Mouse (Mus musculus) layer of hippocampus, adult 11-12 months (tissue): Measurements from ENCODE around the gene Dars.

Experiments used
- DNase-seq: peaks from one replicate; pipeline ENCODE4 v3.0.0; 2022; ENCODE audit warnings: low spot score

Dars gene

GRCm38 (mm10) chr1:128416584-128417532, at the start of gene Dars:
Dars (minus strand) TSS chr1:128417368.
- peak; percentile 93 for DNase-seq

GRCm38 (mm10) chr1:128466828-128467227, 49.7 kb upstream of the Dars start:
- no peak for DNase-seq

GRCm38 (mm10) chr1:128463478-128463877, 46.3 kb upstream of the Dars start:
- no peak for DNase-seq

DNA sequence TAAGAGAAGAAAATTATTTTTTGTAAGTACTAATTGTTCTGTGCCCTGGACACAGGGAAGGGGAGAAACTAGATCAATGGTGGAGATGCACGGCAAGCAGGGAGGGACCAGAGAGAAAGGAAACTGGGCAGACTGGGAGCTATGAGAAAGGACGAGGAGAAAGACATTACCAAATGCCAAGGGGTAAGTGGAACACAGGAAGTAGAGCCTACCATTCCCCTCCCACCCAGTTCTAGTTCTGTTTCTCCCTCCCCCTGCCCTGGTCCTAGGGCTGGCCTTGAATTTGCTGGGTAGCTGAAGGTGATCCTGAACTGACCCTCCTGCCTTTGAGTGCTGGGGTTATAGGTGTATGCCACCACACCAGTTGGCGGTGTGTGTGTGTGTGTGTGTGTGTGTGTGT, 45.2 kb upstream of the Dars start:
- no peak for DNase-seq

DNA sequence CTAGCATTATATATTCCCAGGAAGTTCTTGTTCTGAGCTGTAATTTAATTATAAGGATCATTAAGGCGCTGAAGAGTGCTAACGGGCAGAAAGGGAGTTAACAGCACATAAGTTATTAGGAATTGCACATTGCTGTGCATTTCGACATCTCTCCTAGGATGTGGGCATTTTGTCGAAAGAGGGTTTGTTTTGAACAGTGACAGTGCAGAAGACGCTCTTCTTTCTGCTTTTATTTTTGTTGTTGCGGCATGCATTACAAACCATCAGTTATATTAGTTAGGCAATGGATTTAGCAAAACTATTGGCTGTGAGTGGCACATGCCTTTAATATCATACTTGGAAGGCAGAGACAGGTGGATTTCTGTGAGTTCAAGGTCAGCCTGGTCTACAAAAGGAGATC, 43.6 kb upstream of the Dars start:
- no peak for DNase-seq

- DNase-seq, result no peak
These were observed 42.3 kb upstream of the Dars start for GRCm38 (mm10) chr1:128459439-128459838.

DNA sequence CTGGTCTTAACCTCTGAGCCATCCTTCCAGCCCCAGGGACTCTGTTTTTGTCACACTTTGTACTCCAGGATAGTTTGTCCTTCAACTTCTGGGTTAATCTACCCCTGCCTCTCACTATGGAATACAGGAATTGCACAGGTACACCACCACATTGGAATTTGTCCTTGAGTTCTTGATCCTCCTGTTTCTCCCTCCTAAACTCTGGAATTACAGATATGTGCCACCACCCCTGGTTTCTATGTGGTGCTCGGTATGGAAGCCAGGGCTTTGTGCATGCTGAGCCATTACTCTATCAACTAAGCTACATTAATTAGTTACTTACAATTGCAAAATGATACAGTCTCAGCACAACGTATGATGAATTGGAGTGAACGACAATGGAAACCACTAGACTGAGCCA, 41.8 kb upstream of the Dars start:
- no peak for DNase-seq

DNA sequence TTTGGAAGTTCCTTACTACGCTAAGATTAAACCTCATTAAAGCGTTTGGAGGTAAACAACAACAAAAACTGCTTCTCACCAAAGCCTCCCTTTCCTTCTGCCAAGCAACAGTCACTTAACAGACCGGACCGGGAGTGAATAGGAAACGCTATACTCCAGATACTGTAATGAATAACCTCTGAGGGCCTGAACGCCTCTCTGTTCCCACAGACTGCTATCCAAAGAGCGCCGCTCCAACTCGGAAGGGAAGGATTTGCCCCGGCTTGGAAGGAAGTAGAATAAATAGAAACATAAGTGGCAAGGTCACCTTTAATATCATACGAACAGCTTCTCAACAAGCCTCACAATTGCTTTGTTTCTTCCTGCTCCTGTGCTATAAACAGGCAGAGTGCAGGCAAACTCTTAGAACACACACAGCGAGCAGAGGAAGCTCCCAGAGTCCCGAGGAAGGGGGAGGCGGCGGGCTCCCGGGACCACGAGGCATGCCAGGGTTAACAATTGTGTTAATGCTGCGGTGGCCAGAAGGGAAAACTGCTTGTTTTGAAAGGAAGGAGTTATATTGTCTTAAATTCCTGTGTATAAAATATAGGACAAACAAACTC, 39.8 kb upstream of the Dars start:
- DNase-seq, result no peak

- no peak for DNase-seq
These were observed 39.1 kb upstream of the Dars start for GRCm38 (mm10) chr1:128456271-128456670.

DNA sequence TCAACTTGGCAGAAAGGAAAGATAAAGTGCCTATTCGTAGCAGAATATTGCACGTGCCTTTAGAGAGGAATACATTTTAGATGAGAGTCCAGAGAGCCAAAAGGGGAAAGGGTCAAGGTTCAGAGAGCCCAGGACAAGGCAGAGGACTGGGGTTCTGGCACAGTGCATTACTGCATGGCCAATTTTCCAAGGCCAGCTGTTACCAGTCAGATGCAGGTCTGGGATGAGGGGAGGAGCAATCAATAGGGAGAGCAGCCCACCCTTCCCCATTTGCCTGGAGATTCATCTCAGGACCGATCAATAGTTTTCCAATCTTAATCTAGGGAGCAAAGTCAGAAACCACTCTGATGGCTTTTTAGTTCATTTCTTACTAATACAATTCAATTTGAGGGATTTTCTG, 35.0 kb upstream of the Dars start:
- no peak for DNase-seq

- DNase-seq, result no peak
These were observed 34.0 kb upstream of the Dars start for GRCm38 (mm10) chr1:128451183-128451582.

DNA sequence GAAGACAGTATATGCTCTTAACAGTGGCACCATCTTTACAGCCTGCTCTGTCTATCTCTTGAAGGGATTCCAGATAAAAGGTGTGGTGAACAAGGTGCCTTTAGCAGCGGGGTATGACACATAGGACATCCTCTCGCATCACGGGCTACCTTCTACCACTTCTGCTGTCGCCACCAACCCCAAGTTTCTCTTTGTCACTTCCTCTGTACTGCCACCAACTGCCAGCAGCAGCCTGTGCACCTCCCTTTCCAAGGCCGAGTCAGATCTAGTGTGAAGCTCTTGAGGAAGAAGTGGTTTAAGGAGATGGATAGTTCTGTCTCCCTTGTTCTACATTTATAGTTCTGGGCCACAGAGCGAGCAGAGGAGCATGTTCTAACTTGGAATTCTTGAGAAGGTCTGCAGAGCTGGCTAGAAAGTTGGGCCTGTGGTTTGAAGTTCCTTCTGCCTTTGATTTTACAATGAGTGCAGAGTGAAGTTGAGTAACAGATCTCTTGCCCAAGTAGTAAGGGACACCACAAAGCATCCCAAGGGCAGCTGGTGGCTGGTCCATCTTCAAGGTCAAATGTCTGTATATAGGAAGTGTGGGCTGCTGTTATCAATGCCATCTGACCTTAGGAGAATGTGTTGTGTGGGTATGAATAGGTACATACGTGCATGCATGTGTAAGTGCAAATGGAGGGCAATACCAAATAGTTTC, 30.2 kb upstream of the Dars start:
- no peak for DNase-seq

DNA sequence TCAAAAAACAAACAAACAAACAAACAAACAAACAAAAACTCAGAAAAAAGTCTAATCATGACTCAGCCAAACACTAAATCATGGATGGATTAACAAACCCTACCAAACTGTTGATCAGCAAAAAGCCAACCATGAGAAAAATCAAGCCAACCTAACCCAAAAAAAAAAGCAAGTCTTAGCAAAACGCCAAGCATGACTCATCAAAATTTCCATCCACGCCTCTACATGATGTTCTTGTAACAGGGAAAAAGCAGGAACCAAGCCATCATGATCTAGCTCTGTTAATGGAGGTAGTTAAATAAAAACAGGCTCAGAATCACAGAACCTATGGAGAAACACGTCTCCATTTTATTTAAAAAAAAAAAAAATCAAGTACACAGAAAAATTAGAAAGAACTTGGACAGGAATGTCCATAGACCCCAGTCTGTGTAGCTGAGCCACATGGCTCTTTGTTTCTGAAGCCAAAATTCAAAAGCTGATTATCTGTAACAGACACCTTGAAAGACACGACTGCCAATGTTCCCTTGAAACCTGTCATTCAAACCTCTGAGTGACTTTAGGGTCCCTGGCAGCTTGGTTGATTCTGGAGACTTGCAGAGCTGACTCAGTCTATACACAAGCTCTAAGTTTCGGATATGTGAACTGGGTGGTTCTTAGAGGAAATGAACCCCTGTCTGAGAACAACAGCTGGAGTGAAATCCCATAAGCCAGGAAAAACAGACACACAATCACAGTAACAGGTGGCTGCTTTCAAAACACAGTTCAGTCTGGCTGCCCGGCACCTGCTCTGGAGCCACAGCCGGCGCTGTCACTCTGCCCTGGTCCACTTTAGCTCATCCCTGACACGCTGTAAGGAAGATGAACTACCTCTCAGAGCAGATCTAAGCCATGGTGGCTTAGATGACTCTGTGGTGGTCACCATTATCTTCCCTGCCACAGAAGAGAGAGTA, 27.0 kb upstream of the Dars start:
- DNase-seq, result no peak

- DNase-seq, result peak; percentile 42
These were observed 23.9 kb upstream of the Dars start for GRCm38 (mm10) chr1:128441129-128441473.

GRCm38 (mm10) chr1:128440386-128441128, 23.4 kb upstream of the Dars start:
- no peak for DNase-seq

- no peak for DNase-seq
These were observed 22.4 kb upstream of the Dars start for GRCm38 (mm10) chr1:128439618-128440017.

- no peak for DNase-seq
These were observed 21.4 kb upstream of the Dars start for GRCm38 (mm10) chr1:128438526-128438925.

GRCm38 (mm10) chr1:128437276-128437675, 20.1 kb upstream of the Dars start:
- no peak for DNase-seq

DNA sequence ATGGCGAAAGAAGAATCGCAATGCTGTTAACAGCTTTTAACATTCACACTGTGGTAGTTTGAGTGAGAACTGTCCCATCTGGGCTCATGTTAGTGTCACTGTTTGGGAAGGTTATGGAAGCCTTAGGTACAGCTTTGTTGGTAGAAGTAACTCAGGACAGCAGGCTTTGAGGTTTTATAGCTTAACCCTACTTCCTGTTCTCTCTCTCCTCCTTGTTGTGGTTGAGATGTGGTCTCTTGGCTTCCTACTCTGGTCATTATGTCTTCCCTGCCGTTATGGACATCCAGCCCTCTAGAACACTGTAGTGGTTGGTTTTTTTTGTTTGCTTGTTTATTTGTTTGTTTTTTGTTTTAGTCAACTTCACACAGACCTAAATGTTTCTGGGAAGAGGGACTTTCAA, 18.8 kb upstream of the Dars start:
- DNase-seq, result no peak

DNA sequence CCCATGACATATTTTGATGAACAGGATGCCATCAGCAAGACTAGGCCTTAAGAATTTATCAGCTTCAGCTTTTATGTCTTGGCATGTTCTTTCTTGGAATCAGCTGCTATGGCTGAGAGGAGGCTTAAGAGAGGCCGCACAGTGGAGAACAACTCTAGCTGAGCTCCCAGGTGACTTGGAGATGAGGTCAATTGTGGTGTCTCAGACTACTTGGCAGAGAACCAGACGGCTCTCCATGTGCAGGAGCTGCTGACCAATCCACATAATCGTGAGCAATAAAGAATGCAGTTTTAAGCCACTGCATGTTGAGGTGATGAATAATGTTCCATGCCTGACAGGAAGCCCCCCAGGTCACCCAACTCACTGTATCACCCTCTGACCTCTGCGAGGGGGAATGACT, 18.4 kb upstream of the Dars start:
- DNase-seq, result no peak

GRCm38 (mm10) chr1:128424928-128425327, 7.8 kb upstream of the Dars start:
- DNase-seq, result no peak
